Mouse (Mus musculus) hindbrain, embryonic 11.5 days (tissue): ENCODE results near the gene Onecut3. TPM values are rescaled to one million over a fixed set of nuclear protein-coding genes. Genes with fewer than 3 reads are reported as not detected.

Experiments used
- ATAC-seq: fragments of 200-750 bp; cut with Nextera tagmentation; 2 replicates; pipeline ENCODE4 v1.8.0; 2017; ENCODE audit warnings: mild to moderate bottlenecking, moderate TSS enrichment, moderate library complexity; ENCODE audit not compliant: low FRiP score
- DNase-seq: peaks from one replicate; pipeline ENCODE4 v3.0.0-alpha.2; 2015; ENCODE audit warnings: low spot score
- H3K27ac ChIP-seq: fragments of 300-500 bp; sonication (generic); 2 replicates; pipeline ENCODE4 v1.5.1; 2014; ENCODE audit warnings: mild to moderate bottlenecking, low read depth, low read length
- H3K27me3 ChIP-seq: fragments of 300-500 bp; sonication (generic); 2 replicates; pipeline ENCODE4 v1.6.1; 2014; ENCODE audit warnings: mild to moderate bottlenecking, low read length, moderate library complexity, mixed read lengths; ENCODE audit not compliant: control insufficient read depth, insufficient read depth
- H3K36me3 ChIP-seq: fragments of 300-500 bp; sonication (generic); 2 replicates; pipeline ENCODE4 v1.6.1; 2014; ENCODE audit warnings: mild to moderate bottlenecking, low read length, moderate library complexity, mixed read lengths; ENCODE audit not compliant: control insufficient read depth, insufficient read depth
- H3K4me1 ChIP-seq: fragments of 300-500 bp; sonication (generic); replicated peaks from 2 replicates; pipeline ENCODE4 v1.6.1; 2014; ENCODE audit warnings: low read length, mixed read lengths; ENCODE audit not compliant: control insufficient read depth, insufficient read depth
- H3K4me2 ChIP-seq: fragments of 300-500 bp; sonication (generic); replicated peaks from 2 replicates; pipeline ENCODE4 v1.6.1; 2014; ENCODE audit warnings: mild to moderate bottlenecking, low read depth, low read length
- H3K4me3 ChIP-seq: fragments of 300-500 bp; sonication (generic); 2 replicates; pipeline ENCODE4 v1.5.1; 2014; ENCODE audit warnings: low read depth, low read length
- H3K9ac ChIP-seq: fragments of 300-500 bp; sonication (generic); 2 replicates; pipeline ENCODE4 v1.6.1; 2014; ENCODE audit warnings: low read depth, low read length
- H3K9me3 ChIP-seq: fragments of 300-500 bp; sonication (generic); 2 replicates; pipeline ENCODE4 v1.6.1; 2016; ENCODE audit warnings: low read length; ENCODE audit not compliant: control insufficient read depth
- WGBS: fragments of 180-500 bp; shearing (Covaris S2); extraction: QIAGEN DNeasy Blood & Tissue Kit; methylation state at CpG from one replicate; pipeline ENCODE4 v1.1.7; 2014; 5-methylcytosine and 5-hydroxymethylcytosine counted together
- polyA plus RNA-seq: library from polyadenylated mRNA; unstranded; fragments of >200 nt; fragmentation: Nextera tagmentation; extraction: Ambion mirVana; gene quantifications from 2 replicates; pipeline ENCODE4 v1.2.1, GENCODE M21; 2014

Gene Onecut3
- polyA plus RNA-seq, 1 experiment from 2014 or later: 3.5 TPM

GRCm38 (mm10) chr10:80490051-80490450, 4.6 kb upstream of the Onecut3 start:
- 2% methylated on average over 22 of the region's 22 CpGs for WGBS
- Histone ChIP-seq H3K27me3 (peaks cover 86% of the 10 kb centered on the region), H3K4me2 (no peak overlapping the region), H3K36me3 (no peaks in the 10 kb centered on the region), H3K9me3 (no peaks in the 10 kb centered on the region), H3K27ac (no peak overlapping the region), H3K9ac (no peak overlapping the region), H3K4me1 (peaks cover 6% of the 10 kb centered on the region), H3K4me3 (no peak overlapping the region)
- DNase-seq: no peak
- no peak for ATAC-seq

GRCm38 (mm10) chr10:80495901-80496300, 1.3 kb downstream of the Onecut3 start:
- no peak for DNase-seq
- no peaks in the 10 kb centered on the region for H3K36me3 ChIP-seq
- peak overlapping the region; percentile 58 for H3K27ac ChIP-seq
- peak overlapping the region; percentile 40 for H3K4me3 ChIP-seq
- peaks cover 13% of the 10 kb centered on the region for H3K4me1 ChIP-seq
- no peaks in the 10 kb centered on the region for H3K9me3 ChIP-seq
- peak overlapping the region; percentile 51; the same call in 1 of the 2 replicates for H3K4me2 ChIP-seq
- peaks cover 98% of the 10 kb centered on the region for H3K27me3 ChIP-seq
- H3K9ac ChIP-seq: peak overlapping the region; percentile 51
- no peak for ATAC-seq
- under 1% methylated on average over 34 of the region's 35 CpGs for WGBS

GRCm38 (mm10) chr10:80496421-80496820, 1.8 kb downstream of the Onecut3 start:
- Histone ChIP-seq H3K27me3 (peaks cover 98% of the 10 kb centered on the region), H3K4me3 (peak overlapping the region; percentile 40), H3K9me3 (no peaks in the 10 kb centered on the region), H3K36me3 (no peaks in the 10 kb centered on the region), H3K4me2 (peak overlapping the region; percentile 12; the same call in 1 of the 2 replicates), H3K9ac (peak overlapping the region; percentile 51), H3K4me1 (peaks cover 13% of the 10 kb centered on the region), H3K27ac (peak overlapping the region; percentile 58)
- ATAC-seq (peak; percentile 26; the same call in 1 of the 2 replicates), DNase-seq (no peak)
- 2% methylated on average over 20 of the region's 20 CpGs for WGBS

GRCm38 (mm10) chr10:80502291-80502690, 7.7 kb downstream of the Onecut3 start:
- Histone ChIP-seq H3K9ac (no peak overlapping the region), H3K4me3 (no peak overlapping the region), H3K4me1 (no peaks in the 10 kb centered on the region), H3K27ac (no peak overlapping the region), H3K9me3 (no peaks in the 10 kb centered on the region), H3K4me2 (no peak overlapping the region), H3K27me3 (peaks cover 84% of the 10 kb centered on the region), H3K36me3 (no peaks in the 10 kb centered on the region)
- WGBS: 2% methylated on average over 7 of the region's 7 CpGs
- DNase-seq: peak; percentile 25
- no peak for ATAC-seq

- Histone ChIP-seq H3K4me2 (no peak overlapping the region), H3K9ac (no peak overlapping the region), H3K27ac (no peak overlapping the region), H3K4me1 (no peaks in the 10 kb centered on the region), H3K4me3 (no peak overlapping the region), H3K36me3 (no peaks in the 10 kb centered on the region), H3K27me3 (peaks cover 82% of the 10 kb centered on the region), H3K9me3 (no peaks in the 10 kb centered on the region)
- peak; percentile 38 for DNase-seq
- under 1% methylated on average over 22 of the region's 22 CpGs for WGBS
- ATAC-seq: no peak
Measured at GRCm38 (mm10) chr10:80502819-80503314, 8.2 kb downstream of the Onecut3 start.

GRCm38 (mm10) chr10:80503599-80504220, 9.1 kb downstream of the Onecut3 start:
- 2% methylated on average over 27 of the region's 27 CpGs for WGBS
- H3K4me2 ChIP-seq: no peak overlapping the region
- no peak overlapping the region for H3K9ac ChIP-seq
- no peak overlapping the region for H3K27ac ChIP-seq
- H3K4me1 ChIP-seq: no peaks in the 10 kb centered on the region
- DNase-seq (peak; percentile 38), ATAC-seq (no peak)
- H3K9me3 ChIP-seq: no peaks in the 10 kb centered on the region
- H3K36me3 ChIP-seq: no peaks in the 10 kb centered on the region
- H3K4me3 ChIP-seq: no peak overlapping the region
- H3K27me3 ChIP-seq: peaks cover 73% of the 10 kb centered on the region

GRCm38 (mm10) chr10:80504724-80505123, 10.1 kb downstream of the Onecut3 start:
- H3K9ac ChIP-seq: no peak overlapping the region
- no peaks in the 10 kb centered on the region for H3K36me3 ChIP-seq
- no peak overlapping the region for H3K4me2 ChIP-seq
- H3K27ac ChIP-seq: no peak overlapping the region
- DNase-seq (peak; percentile 16), ATAC-seq (no peak)
- no peaks in the 10 kb centered on the region for H3K9me3 ChIP-seq
- no peaks in the 10 kb centered on the region for H3K4me1 ChIP-seq
- H3K27me3 ChIP-seq: peaks cover 67% of the 10 kb centered on the region
- WGBS: 0% methylated on average over 9 of the region's 9 CpGs
- H3K4me3 ChIP-seq: no peak overlapping the region

GRCm38 (mm10) chr10:80506222-80506621, 11.6 kb downstream of the Onecut3 start:
- no peak overlapping the region for H3K9ac ChIP-seq
- H3K27ac ChIP-seq: no peak overlapping the region
- H3K4me1 ChIP-seq: no peaks in the 10 kb centered on the region
- H3K4me3 ChIP-seq: no peak overlapping the region
- H3K4me2 ChIP-seq: no peak overlapping the region
- no peaks in the 10 kb centered on the region for H3K9me3 ChIP-seq
- no peaks in the 10 kb centered on the region for H3K36me3 ChIP-seq
- H3K27me3 ChIP-seq: peaks cover 53% of the 10 kb centered on the region
- ATAC-seq (no peak), DNase-seq (peak; percentile 89)
- 0% methylated on average over 11 of the region's 11 CpGs for WGBS
